Mouse (Mus musculus) limb, embryonic 12.5 days (tissue): Measurements from ENCODE around the gene Tmem39b. TPM values are rescaled to one million over a fixed set of nuclear protein-coding genes. Genes with fewer than 3 reads are reported as not detected.
"Not testable (repeated sequence)": the region's sequence is repeated elsewhere in the genome, so short reads cannot be mapped to it uniquely, and the experiment has no call there.

Experiments used
- ATAC-seq: fragments of 200-750 bp; cut with Nextera tagmentation; 2 replicates; pipeline ENCODE4 v1.8.0; 2017; ENCODE audit warnings: low read depth, moderate TSS enrichment; ENCODE audit not compliant: insufficient number of reproducible peaks, insufficient read depth, low FRiP score, low TSS enrichment
- H3K27ac ChIP-seq: fragments of 300-500 bp; sonication (generic); 2 replicates; pipeline ENCODE4 v1.5.1; 2016; ENCODE audit warnings: mild to moderate bottlenecking, moderate library complexity
- H3K27me3 ChIP-seq: fragments of 300-500 bp; sonication (generic); 2 replicates; pipeline ENCODE4 v1.6.1; 2016; ENCODE audit warnings: mild to moderate bottlenecking, moderate library complexity
- H3K36me3 ChIP-seq: fragments of 300-500 bp; sonication (generic); 2 replicates; pipeline ENCODE4 v1.6.1; 2016; ENCODE audit warnings: mild to moderate bottlenecking, moderate library complexity
- H3K4me1 ChIP-seq: fragments of 300-500 bp; sonication (generic); replicated peaks from 2 replicates; pipeline ENCODE4 v1.6.1; 2016
- H3K4me2 ChIP-seq: fragments of 300-500 bp; sonication (generic); 2 replicates; pipeline ENCODE4 v1.6.1; 2016; ENCODE audit warnings: mild to moderate bottlenecking, moderate library complexity
- H3K4me3 ChIP-seq: fragments of 300-500 bp; sonication (generic); replicated peaks from 2 replicates; pipeline ENCODE4 v1.5.1; 2016; ENCODE audit warnings: mild to moderate bottlenecking
- H3K9ac ChIP-seq: fragments of 300-500 bp; sonication (generic); replicated peaks from 2 replicates; pipeline ENCODE4 v1.6.1; 2016; ENCODE audit warnings: mild to moderate bottlenecking, moderate library complexity
- H3K9me3 ChIP-seq: fragments of 300-500 bp; sonication (generic); 2 replicates; pipeline ENCODE4 v1.6.1; 2016; ENCODE audit warnings: mild to moderate bottlenecking, moderate library complexity
- WGBS: fragments of 180-500 bp; shearing (Covaris S2); methylation state at CpG from one replicate; pipeline ENCODE4 v1.1.7; 2016; 5-methylcytosine and 5-hydroxymethylcytosine counted together
- polyA plus RNA-seq: library from polyadenylated mRNA; unstranded; fragments of >200 nt; fragmentation: Nextera tagmentation; extraction: Ambion mirVana; gene quantifications from 2 replicates; pipeline ENCODE4 v1.2.1, GENCODE M21; 2016

Gene Tmem39b
- polyA plus RNA-seq, 1 experiment from 2014 or later = 16.8 TPM

GRCm38 (mm10) chr4:129716310-129716709 is 19.7 kb upstream of the Tmem39b start:
- no peak overlapping the region for H3K27ac ChIP-seq
- H3K36me3 ChIP-seq = peaks cover 86% of the 10 kb centered on the region
- H3K4me1 ChIP-seq = no peaks in the 10 kb centered on the region
- H3K27me3 ChIP-seq = no peaks in the 10 kb centered on the region
- H3K9me3 ChIP-seq = no peaks in the 10 kb centered on the region
- no peak overlapping the region for H3K9ac ChIP-seq
- H3K4me3 ChIP-seq = no peak overlapping the region
- no peak overlapping the region for H3K4me2 ChIP-seq
- 88% methylated on average over 9 of the region's 9 CpGs for WGBS
- ATAC-seq = no peak

GRCm38 (mm10) chr4:129709486-129710129 is 13.0 kb upstream of the Tmem39b start:
- 90% methylated on average over 8 of the region's 8 CpGs for whole genome bisulfite sequencing
- no peak overlapping the region for H3K27ac ChIP-seq
- ATAC-seq = no peak

GRCm38 (mm10) chr4:129706750-129707149 is 10.1 kb upstream of the Tmem39b start:
- Histone ChIP-seq H3K27me3 (no peaks in the 10 kb centered on the region), H3K27ac (0 out of 2 replicates have a peak overlapping the region, but pooled peaks have one; percentile 23), H3K9me3 (no peaks in the 10 kb centered on the region), H3K36me3 (peaks cover 98% of the 10 kb centered on the region), H3K4me2 (no peak overlapping the region), H3K4me1 (peaks cover 22% of the 10 kb centered on the region), H3K9ac (no peak overlapping the region), H3K4me3 (no peak overlapping the region)
- 77% methylated on average over 3 of the region's 3 CpGs for WGBS
- no peak for ATAC-seq

More at GRCm38 (mm10) chr4:129709486-129710129, 13.0 kb upstream of the Tmem39b start:
- peaks cover 98% of the 10 kb centered on the region for H3K36me3 ChIP-seq
- no peaks in the 10 kb centered on the region for H3K9me3 ChIP-seq
- H3K4me1 ChIP-seq = no peaks in the 10 kb centered on the region
- no peak overlapping the region for H3K9ac ChIP-seq
- H3K27me3 ChIP-seq = no peaks in the 10 kb centered on the region
- H3K4me2 ChIP-seq = no peak overlapping the region
- H3K4me3 ChIP-seq = no peak overlapping the region

- peaks cover 29% of the 10 kb centered on the region for H3K4me1 ChIP-seq
- H3K4me3 ChIP-seq = no peak overlapping the region
- peak overlapping the region; percentile 15; the same call in 1 of the 2 replicates for H3K4me2 ChIP-seq
- WGBS = 22% methylated on average over 11 of the region's 11 CpGs
- no peaks in the 10 kb centered on the region for H3K27me3 ChIP-seq
- no peak overlapping the region for H3K9ac ChIP-seq
- ATAC-seq = peak; percentile 80
- H3K36me3 ChIP-seq = peaks cover 59% of the 10 kb centered on the region
- H3K9me3 ChIP-seq = no peaks in the 10 kb centered on the region
- peak overlapping the region; percentile 80 for H3K27ac ChIP-seq
Measured at GRCm38 (mm10) chr4:129702454-129702853, 5.8 kb upstream of the Tmem39b start.

GRCm38 (mm10) chr4:129701503-129702377 is 5.1 kb upstream of the Tmem39b start:
- H3K36me3 ChIP-seq = peaks cover 52% of the 10 kb centered on the region
- WGBS = 60% methylated on average over 17 of the region's 17 CpGs
- H3K4me2 ChIP-seq = peak overlapping the region; percentile 15; the same call in 1 of the 2 replicates
- H3K27me3 ChIP-seq = no peaks in the 10 kb centered on the region
- no peak overlapping the region for H3K4me3 ChIP-seq
- peak overlapping the region; percentile 80 for H3K27ac ChIP-seq
- no peaks in the 10 kb centered on the region for H3K9me3 ChIP-seq
- ATAC-seq = no peak
- peaks cover 34% of the 10 kb centered on the region for H3K4me1 ChIP-seq
- no peak overlapping the region for H3K9ac ChIP-seq

- WGBS = 94% methylated on average over 6 of the region's 6 CpGs
- not testable (repeated sequence) for H3K4me3 ChIP-seq, H3K9ac ChIP-seq, H3K27me3 ChIP-seq, H3K27ac ChIP-seq, ATAC-seq, H3K4me2 ChIP-seq, H3K9me3 ChIP-seq
- peaks cover 38% of the 10 kb centered on the region for H3K4me1 ChIP-seq
- H3K36me3 ChIP-seq = peaks cover 41% of the 10 kb centered on the region
Measured at GRCm38 (mm10) chr4:129700661-129701060, 4.0 kb upstream of the Tmem39b start.

- no peak overlapping the region for H3K4me3 ChIP-seq
- no peak for ATAC-seq
- H3K4me2 ChIP-seq = no peak overlapping the region
- H3K27ac ChIP-seq = no peak overlapping the region
- H3K36me3 ChIP-seq = peaks cover 37% of the 10 kb centered on the region
- H3K9me3 ChIP-seq = no peaks in the 10 kb centered on the region
- peaks cover 42% of the 10 kb centered on the region for H3K4me1 ChIP-seq
- H3K27me3 ChIP-seq = no peaks in the 10 kb centered on the region
- WGBS = 74% methylated on average over 1 of the region's 1 CpGs
- H3K9ac ChIP-seq = no peak overlapping the region
Measured at GRCm38 (mm10) chr4:129700216-129700615, 3.6 kb upstream of the Tmem39b start.

GRCm38 (mm10) chr4:129697191-129697590 is 553 bp upstream of the Tmem39b start:
- Histone ChIP-seq H3K36me3 (peaks cover 28% of the 10 kb centered on the region), H3K27me3 (no peaks in the 10 kb centered on the region), H3K27ac (peak overlapping the region; percentile 96), H3K9me3 (no peaks in the 10 kb centered on the region), H3K4me3 (peak overlapping the region; percentile 67), H3K4me1 (peaks cover 26% of the 10 kb centered on the region), H3K9ac (peak overlapping the region; percentile 80; the same call in 1 of the 2 replicates), H3K4me2 (peak overlapping the region; percentile 70)
- 85% methylated on average over 7 of the region's 7 CpGs for WGBS
- ATAC-seq = no peak

GRCm38 (mm10) chr4:129695815-129696157 is 852 bp downstream of the Tmem39b start:
- H3K4me3 ChIP-seq = peak overlapping the region; percentile 67
- no peak for ATAC-seq
- 29% methylated on average over 6 of the region's 6 CpGs for WGBS
- H3K4me2 ChIP-seq = peak overlapping the region; percentile 70
- H3K9me3 ChIP-seq = no peaks in the 10 kb centered on the region
- peak overlapping the region; percentile 96; the same call in 1 of the 2 replicates for H3K27ac ChIP-seq
- no peaks in the 10 kb centered on the region for H3K27me3 ChIP-seq
- peaks cover 33% of the 10 kb centered on the region for H3K36me3 ChIP-seq
- H3K4me1 ChIP-seq = peaks cover 17% of the 10 kb centered on the region
- H3K9ac ChIP-seq = peak overlapping the region; percentile 80

GRCm38 (mm10) chr4:129684531-129684930 is 12.1 kb downstream of the Tmem39b start:
- Histone ChIP-seq H3K4me3 (no peak overlapping the region), H3K36me3 (peaks cover 93% of the 10 kb centered on the region), H3K9me3 (no peaks in the 10 kb centered on the region), H3K4me1 (no peaks in the 10 kb centered on the region), H3K27me3 (no peaks in the 10 kb centered on the region), H3K27ac (no peak overlapping the region), H3K9ac (no peak overlapping the region), H3K4me2 (no peak overlapping the region)
- 93% methylated on average over 6 of the region's 6 CpGs for WGBS
- ATAC-seq = no peak

- Histone ChIP-seq H3K4me2 (no peak overlapping the region), H3K27me3 (no peaks in the 10 kb centered on the region), H3K4me3 (no peak overlapping the region), H3K36me3 (peaks cover 91% of the 10 kb centered on the region), H3K9ac (no peak overlapping the region), H3K9me3 (no peaks in the 10 kb centered on the region), H3K4me1 (no peaks in the 10 kb centered on the region), H3K27ac (no peak overlapping the region)
- ATAC-seq = no peak
- 91% methylated on average over 11 of the region's 11 CpGs for WGBS
Measured at GRCm38 (mm10) chr4:129683901-129684493, 12.6 kb downstream of the Tmem39b start.
